Mouse (Mus musculus): ENCODE measurements around the gene Atf6b.

The Atf6b gene

DNA sequence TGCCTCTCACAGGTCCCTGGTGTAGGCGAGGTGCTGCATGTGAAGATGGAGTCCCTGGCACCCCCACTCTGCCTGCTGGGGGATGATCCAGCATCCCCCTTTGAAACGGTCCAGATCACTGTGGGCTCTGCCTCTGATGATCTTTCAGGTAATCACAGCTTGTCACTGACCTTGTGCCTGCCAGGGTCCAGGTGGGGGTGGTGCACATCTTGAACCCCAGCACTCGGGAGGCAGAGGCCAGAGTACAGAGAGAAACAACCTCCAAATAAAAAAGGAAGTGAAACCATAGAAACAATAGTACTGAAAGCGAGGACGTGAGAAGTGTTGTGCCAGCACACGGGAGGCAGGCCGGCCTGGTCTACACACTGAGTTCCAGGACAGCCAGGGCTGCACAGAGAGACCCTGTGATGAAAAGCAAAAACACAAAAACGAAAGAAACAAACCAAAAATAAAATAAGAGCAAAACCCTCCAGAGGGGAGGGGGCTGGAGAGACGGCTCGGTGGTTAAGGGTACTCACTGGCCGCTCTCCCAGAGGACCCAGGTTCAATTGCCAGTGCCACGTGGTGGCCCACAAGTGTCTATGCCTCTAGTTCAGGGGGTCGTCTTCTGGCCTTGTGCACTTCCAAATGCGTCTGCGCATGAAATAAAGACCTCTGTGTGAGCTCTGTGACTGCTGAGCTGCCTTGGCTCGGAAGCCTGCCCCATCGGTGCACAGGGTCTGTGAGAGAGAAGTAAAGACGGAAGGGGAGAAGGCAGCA is 2.3 kb downstream of the Atf6b start:
- DNase-seq = peak; percentile 42

DNA sequence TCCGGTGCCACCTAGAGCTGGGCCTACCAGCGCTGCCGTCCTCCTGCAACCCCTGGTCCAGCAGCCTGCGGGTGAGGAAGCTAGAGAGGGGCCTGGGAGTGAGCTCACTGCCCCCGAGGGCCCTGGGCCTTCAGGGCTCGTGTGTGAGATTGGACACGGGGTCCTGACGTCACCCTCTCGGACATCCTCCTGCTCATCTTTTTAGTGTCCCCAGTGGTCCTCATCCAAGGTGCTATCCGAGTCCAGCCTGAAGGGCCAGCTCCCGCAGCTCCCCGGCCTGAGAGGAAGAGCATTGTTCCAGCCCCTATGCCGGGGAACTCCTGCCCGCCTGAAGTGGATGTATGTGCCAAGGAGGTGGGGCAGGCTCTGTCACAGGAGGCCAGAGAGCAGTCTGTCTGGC is 3.8 kb downstream of the Atf6b start:
- peak; percentile 46 for DNase-seq

GRCm38 (mm10) chr17:34651507-34652221 is 4.7 kb downstream of the Atf6b start:
- peak; percentile 43 for DNase-seq

DNA sequence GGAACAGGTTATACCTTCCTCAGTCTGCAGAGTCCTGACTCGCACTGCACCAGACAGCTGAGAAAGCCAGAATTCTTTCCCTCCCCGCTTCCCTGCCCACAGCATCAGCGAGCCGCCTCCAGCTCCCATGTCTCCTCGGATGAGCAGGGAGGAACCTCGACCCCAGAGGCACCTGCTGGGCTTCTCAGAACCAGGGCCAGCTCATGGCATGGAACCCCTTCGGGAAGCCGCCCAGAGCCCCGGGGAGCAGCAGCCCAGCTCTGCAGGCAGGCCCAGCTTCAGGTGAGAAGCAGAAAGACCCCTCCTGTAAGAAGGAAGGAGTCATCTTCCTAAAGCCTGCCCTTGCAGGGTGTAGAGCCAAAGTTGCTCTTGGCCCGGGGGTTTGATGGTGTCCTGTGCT is 5.6 kb downstream of the Atf6b start:
- DNase-seq = peak; percentile 26

DNA sequence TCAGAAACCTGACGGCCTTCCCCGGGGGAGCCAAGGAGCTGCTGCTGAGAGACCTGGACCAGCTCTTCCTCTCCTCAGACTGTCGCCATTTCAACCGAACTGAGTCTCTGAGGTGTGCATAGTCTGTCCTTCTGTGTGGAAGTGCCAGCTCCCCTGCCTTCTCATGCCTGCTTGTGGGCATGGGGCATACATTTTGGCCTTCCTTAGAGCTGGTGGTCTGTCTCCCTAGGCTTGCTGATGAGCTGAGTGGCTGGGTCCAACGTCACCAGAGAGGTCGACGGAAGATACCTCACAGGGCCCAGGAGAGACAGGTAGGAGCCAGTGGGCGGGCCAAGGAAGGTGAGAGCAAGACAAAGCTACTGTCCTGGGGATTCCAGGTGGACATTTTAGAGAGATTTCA is 6.0 kb downstream of the Atf6b start:
- DNase-seq = peak; percentile 22

GRCm38 (mm10) chr17:34653746-34654285 is 6.9 kb downstream of the Atf6b start:
- peak; percentile 48 for DNase-seq

- DNase-seq = peak; percentile 44
These were observed 7.4 kb downstream of the Atf6b start for GRCm38 (mm10) chr17:34654392-34654791.

DNA sequence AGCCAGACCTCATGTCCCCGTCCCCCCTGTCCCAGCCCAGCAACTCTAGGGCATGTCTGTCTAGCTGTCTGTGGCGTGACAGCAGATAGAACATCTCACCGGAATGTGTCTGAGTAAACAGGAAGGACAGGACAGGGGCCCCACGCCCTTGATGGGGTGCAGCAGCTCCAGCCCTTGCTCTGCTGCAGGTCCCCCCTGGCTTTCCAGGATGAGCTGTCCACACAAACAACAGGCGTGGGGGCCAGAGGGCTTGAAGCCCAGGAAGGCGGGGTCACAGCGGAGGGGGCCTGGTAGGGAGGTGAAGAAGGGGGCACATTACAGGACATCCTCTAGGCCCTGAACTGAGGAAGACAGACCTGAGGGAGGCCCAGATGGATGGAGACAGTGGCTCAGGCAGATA is 8.2 kb downstream of the Atf6b start:
- no peak for DNase-seq

DNA sequence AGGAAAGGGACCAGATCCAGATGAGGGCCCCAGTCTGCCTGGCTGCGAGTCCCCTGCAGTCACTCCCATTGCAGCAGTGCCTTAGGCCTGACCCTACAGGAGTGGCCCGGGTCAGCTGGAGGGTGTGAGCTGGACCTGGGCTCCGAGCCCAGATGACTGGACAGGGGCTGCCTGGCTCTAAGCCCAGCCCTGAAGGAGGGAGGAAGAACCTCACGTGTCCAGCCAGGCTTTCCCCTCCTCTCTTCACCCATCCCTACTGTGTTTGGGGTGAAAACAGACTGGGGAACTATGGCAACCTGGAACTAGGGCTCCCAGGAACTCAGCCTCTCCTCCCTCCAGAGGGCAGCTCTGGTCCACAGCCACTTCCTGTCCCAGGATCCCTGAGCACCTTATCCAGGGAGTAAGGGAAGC is 8.6 kb downstream of the Atf6b start:
- peak; percentile 60 for DNase-seq

DNA sequence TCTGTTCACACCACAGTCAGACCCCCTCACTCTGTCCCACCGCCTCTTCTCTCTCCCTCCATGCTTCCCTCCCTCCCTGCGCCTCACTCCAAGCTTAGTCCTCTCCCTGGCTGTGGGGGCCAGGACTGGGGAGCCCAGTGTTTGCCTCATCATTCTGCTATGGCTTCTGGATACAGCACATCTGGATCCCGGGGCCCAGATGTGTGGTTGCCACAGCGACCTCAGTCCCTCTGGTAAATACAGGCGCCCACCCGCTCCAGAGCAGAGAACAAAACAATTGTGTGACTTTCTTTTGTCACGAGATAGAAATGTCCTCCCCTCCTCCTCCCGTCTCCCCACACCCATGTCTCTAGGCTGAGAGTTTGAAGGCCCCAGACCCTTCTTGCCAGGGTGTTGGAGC is 9.7 kb downstream of the Atf6b start:
- DNase-seq = peak; percentile 20

DNA sequence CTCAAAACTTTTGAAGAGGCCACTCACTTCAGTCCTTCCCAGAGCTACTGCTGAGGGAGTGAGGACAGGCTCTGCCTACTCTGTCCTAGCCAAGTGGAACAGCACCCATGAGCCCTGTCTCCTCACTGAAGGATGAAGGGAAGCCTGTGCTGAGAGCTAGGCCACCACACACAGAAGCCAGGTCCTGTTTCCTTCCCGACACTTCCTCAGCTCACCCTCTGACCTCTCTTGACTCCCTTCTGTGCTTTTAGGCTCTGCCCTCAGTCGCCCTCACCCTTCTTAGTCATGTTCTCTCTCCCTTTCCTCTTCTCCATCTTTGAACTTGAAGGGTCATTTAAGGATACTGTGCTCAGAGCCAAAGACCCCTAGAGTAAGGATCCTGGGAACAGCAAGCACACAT is 10.3 kb downstream of the Atf6b start:
- DNase-seq = no peak

DNA sequence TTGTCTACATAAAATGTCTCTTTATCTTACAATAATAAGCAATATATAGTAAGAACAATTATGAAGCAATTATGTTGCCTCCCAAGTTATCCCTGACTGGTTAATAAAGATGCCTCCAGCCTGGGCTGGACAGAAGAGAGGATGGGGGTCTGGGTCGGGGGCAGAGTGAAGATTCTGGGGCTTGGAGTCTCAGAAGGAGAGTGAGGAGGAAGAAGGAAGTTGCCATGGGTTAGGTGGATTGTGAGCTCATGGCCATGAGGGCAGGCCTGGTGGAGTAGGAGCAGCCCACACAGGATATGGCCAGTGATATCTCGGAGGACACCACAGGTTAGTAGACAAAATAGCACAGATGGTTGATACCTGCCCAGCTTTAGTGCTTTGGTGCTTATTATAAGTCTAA is 11.2 kb downstream of the Atf6b start:
- no peak for DNase-seq

- no peak for DNase-seq
These were observed 11.6 kb downstream of the Atf6b start for GRCm38 (mm10) chr17:34658591-34658990.

DNA sequence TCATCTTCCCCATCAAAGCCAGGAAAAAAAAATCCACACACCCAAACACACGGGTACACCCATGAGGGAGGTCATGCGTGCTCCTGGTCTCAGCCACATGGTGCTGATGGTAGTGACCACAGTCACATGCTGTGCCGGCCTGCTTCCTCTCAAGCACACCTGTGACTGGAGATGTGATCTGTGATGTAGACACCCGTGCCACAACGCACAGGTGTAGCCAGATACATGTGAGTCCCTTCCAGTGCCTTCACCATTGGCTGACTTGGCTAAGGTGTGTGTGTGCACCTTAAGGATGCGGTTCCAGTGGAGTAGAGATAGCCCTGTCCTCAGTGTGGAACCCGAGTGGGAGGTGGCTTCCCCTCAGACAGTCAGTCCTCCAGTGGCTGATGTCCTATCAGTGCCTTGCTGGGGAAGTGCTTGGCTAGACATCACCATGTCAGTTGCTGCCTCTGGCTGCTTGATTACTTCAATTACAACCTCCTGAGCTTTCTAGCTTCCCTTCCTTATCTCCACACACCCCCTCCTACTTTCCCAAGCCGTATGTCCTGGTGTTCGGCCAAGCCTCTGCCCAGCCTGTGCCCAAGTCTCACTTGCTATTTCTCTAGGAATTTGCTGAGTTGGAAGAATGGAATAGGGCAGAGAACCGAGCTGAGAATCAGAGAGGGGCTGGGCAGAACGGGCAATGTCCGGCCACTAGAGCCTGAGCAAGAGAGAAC is 12.4 kb downstream of the Atf6b start:
- DNase-seq = no peak

- DNase-seq = no peak
These were observed 12.9 kb downstream of the Atf6b start for GRCm38 (mm10) chr17:34659897-34660214.

GRCm38 (mm10) chr17:34660259-34660820 is 13.4 kb downstream of the Atf6b start:
- DNase-seq = no peak

DNA sequence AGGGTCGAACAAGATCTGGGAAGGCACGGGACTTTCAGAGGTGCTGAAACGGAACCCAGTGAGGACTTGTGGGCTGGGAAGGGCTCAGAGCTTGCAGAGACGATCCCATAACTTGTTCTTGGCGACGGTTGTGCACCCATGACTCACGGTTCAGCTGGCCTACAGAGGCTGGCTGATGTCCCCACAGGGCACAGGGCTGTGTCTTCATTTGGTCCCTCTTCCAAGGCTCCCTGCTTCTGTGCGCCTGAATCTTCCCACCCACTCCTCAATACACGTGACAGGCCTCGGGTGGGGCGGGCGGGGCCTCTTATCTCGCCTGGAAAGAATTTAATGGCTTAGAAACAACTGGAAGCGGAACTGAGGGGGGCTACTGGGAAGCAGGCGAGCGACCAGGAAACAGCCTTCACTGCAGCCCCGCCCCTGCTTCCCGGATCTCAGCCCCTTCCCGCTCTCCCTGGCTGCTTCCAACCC is 14.2 kb downstream of the Atf6b start:
- no peak for DNase-seq

- no peak for DNase-seq
These were observed 15.5 kb downstream of the Atf6b start for GRCm38 (mm10) chr17:34662468-34662867.

GRCm38 (mm10) chr17:34662978-34663377 is 16.0 kb downstream of the Atf6b start:
- no peak for DNase-seq

DNA sequence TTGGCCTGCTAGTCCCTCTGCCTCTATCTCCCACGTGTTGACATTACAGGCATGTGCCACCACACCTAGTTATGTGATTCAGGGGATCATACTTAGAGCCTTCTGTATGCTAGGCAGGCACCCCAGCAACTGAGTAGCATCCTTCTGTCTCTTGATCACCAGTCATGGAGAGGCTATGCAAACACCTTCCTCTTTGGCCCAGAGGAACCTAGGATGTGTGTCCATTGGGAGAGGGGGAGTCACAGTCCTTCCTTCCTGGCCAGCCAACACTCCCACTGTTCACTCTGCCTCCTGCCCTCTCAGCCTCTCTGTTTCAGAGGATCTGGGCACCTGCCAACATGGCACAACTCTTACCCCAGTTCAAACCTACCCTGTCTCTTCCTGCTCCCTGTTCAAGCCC is 16.6 kb downstream of the Atf6b start:
- no peak for DNase-seq

DNA sequence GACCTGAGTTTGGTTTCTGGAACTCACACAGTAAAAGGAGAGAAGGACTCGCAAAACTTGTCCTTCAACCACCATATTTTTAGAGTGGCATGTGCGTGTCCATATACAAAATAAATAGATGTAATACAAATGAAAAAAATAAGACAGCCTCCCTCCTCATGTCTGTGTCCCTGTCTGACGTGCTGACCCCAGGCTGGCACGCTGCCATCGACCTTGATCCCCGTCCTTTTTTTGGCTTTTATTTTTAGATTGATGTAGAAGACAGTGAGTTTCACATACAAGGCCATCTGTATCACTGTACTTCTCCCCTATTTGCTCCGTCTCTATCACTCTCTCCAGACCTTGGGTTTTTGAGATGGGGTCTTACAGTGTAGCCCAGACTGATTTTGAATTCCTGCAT is 17.5 kb downstream of the Atf6b start:
- DNase-seq = no peak

GRCm38 (mm10) chr17:34670235-34670634 is 23.3 kb downstream of the Atf6b start, which contains the start of gene Tnxb:
Gene Tnxb, plus strand, starts transcription at chr17:34670535.
- no peak for DNase-seq
